Mouse (Mus musculus) limb, embryonic 14.5 days (tissue): Measurements from ENCODE around the gene Cd164. TPM values are rescaled to one million over a fixed set of nuclear protein-coding genes. Genes with fewer than 3 reads are reported as not detected.
A peak's percentile ranks its signal among the peaks of the same experiment; 100 is the strongest.
"Not testable (repeated sequence)": the region's sequence is repeated elsewhere in the genome, so short reads cannot be mapped to it uniquely, and the experiment has no call there.

Experiments
- ATAC-seq: fragments of 200-750 bp; cut with Nextera tagmentation; 2 replicates; pipeline ENCODE4 v1.8.0; 2017; ENCODE audit warnings: low read depth, moderate number of reproducible peaks, moderate TSS enrichment; ENCODE audit not compliant: low FRiP score
- DNase-seq: peaks from one replicate; pipeline ENCODE4 v3.0.0-alpha.2; 2015; ENCODE audit warnings: low spot score
- H3K27ac ChIP-seq: fragments of 300-500 bp; sonication (generic); replicated peaks from 2 replicates; pipeline ENCODE4 v1.5.1; 2014; ENCODE audit warnings: low read depth, mild to moderate bottlenecking, low read length, moderate library complexity, mixed read lengths
- H3K27me3 ChIP-seq: fragments of 300-500 bp; sonication (generic); 2 replicates; pipeline ENCODE4 v1.6.1; 2014; ENCODE audit warnings: low read length, mixed read lengths; ENCODE audit not compliant: control insufficient read depth, insufficient read depth
- H3K36me3 ChIP-seq: fragments of 300-500 bp; sonication (generic); 2 replicates; pipeline ENCODE4 v1.6.1; 2014; ENCODE audit warnings: mild to moderate bottlenecking, low read length, moderate library complexity, mixed read lengths; ENCODE audit not compliant: control insufficient read depth, insufficient read depth
- H3K4me1 ChIP-seq: fragments of 300-500 bp; sonication (generic); 2 replicates; pipeline ENCODE4 v1.6.1; 2014; ENCODE audit warnings: antibody characterized with exemption, low read length, mixed read lengths; ENCODE audit not compliant: control insufficient read depth, insufficient read depth
- H3K4me2 ChIP-seq: fragments of 300-500 bp; sonication (generic); replicated peaks from 2 replicates; pipeline ENCODE4 v1.6.1; 2014; ENCODE audit warnings: low read depth, mild to moderate bottlenecking, low read length, moderate library complexity; ENCODE audit not compliant: severe bottlenecking
- H3K4me3 ChIP-seq: fragments of 300-500 bp; sonication (generic); replicated peaks from 2 replicates; pipeline ENCODE4 v1.5.1; 2014; ENCODE audit warnings: low read length
- H3K9ac ChIP-seq: fragments of 300-500 bp; sonication (generic); 2 replicates; pipeline ENCODE4 v1.6.1; 2014; ENCODE audit warnings: mild to moderate bottlenecking, low read depth, low read length, moderate library complexity; ENCODE audit not compliant: severe bottlenecking
- H3K9me3 ChIP-seq: fragments of 300-500 bp; sonication (generic); 2 replicates; pipeline ENCODE4 v1.6.1; 2016; ENCODE audit warnings: low read length; ENCODE audit not compliant: control insufficient read depth
- POLR2A ChIP-seq: fragments of 200-500 bp; IDR thresholded peaks from 2 replicates; pipeline ENCODE4 v1.8.0; 2012; ENCODE audit warnings: inconsistent platforms, mild to moderate bottlenecking, moderate library complexity, borderline replicate concordance; ENCODE audit not compliant: insufficient read depth, insufficient read length; ENCODE audit errors: extremely low read depth
- WGBS: fragments of 180-500 bp; shearing (Covaris S2); extraction: QIAGEN DNeasy Blood & Tissue Kit; methylation state at CpG from one replicate; pipeline ENCODE4 v1.1.7; 2014; 5-methylcytosine and 5-hydroxymethylcytosine counted together
- polyA plus RNA-seq, 2 experiments: library from polyadenylated mRNA; depleted of rRNA in 1 of 2; stranded (reverse) in 1 of 2; unstranded in 1 of 2; fragments of >200 nt; fragmentation: Nextera tagmentation in 1 of 2; extraction: Ambion mirVana in 1 of 2; gene quantifications; 2 replicates each; pipeline versions ENCODE4 v1.2.1 to v1.2.3; 2012 to 2014

Gene Cd164
- polyA plus RNA-seq, 2 experiments: 160 to 209 TPM

- no peaks in the 10 kb centered on the region for H3K27me3 ChIP-seq
- no peaks in the 10 kb centered on the region for H3K4me1 ChIP-seq
- H3K36me3 ChIP-seq: no peaks in the 10 kb centered on the region
- DNase-seq (no peak), ATAC-seq (no peak)
- 75% methylated on average over 1 of the region's 1 CpGs for WGBS
- no peak for TF ChIP-seq POLR2A
- no peak overlapping the region for H3K9ac ChIP-seq
- no peak overlapping the region for H3K27ac ChIP-seq
- H3K9me3 ChIP-seq: no peaks in the 10 kb centered on the region
- no peak overlapping the region for H3K4me2 ChIP-seq
- H3K4me3 ChIP-seq: no peak overlapping the region
Measured at GRCm38 (mm10) chr10:41504996-41505395, 14.2 kb upstream of the Cd164 start.

DNA sequence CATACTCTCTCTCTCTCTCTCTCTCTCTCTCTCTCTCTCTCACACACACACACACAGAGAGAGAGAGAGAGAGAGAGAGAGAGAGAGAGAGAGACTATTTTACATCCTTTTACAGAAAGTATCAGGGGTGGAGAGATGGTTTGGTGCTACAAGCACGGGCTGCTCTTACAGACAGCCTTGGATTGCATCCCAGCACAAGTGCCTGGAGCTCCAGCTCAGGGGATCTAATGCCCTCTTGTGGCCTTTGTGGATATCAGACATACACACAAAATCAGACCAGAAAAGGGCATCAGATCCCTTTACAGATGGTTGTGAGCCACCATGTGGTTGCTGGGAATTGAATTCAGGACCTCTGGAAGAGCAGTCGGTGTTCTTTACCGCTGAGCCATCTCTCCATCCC, 13.8 kb upstream of the Cd164 start:
- DNase-seq: peak; percentile 80
- not testable (repeated sequence) for H3K36me3 ChIP-seq, ATAC-seq, H3K27me3 ChIP-seq, H3K4me2 ChIP-seq, H3K9ac ChIP-seq, H3K4me1 ChIP-seq, H3K27ac ChIP-seq, H3K9me3 ChIP-seq, H3K4me3 ChIP-seq
- 12% methylated on average over 3 of the region's 3 CpGs for WGBS

DNA sequence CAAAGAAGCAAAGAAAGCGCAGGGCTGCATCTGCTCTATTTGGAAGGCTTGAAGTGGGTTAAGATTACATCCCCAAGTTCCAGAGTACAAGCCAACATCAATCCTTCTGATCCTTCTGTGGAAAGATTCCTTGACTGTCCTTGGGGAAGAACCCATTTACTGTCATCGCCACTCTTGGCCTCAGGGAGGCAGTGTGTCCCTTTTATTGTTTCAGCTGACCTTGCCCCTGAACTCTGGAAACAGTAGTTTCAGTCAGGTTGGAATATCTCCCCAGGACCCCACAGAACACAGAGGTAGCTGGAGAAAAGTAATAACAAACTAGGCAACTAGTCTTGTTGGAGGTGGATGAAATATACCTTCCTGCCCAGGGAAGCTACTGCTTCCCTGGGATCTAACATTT, 10.1 kb upstream of the Cd164 start:
- no peaks in the 10 kb centered on the region for H3K4me1 ChIP-seq
- no peak for TF ChIP-seq POLR2A
- H3K9ac ChIP-seq: no peak overlapping the region
- no peaks in the 10 kb centered on the region for H3K9me3 ChIP-seq
- no peaks in the 10 kb centered on the region for H3K27me3 ChIP-seq
- no peak overlapping the region for H3K4me3 ChIP-seq
- no peak for ATAC-seq
- H3K27ac ChIP-seq: no peak overlapping the region
- WGBS: 38% methylated on average over 2 of the region's 2 CpGs
- no peaks in the 10 kb centered on the region for H3K36me3 ChIP-seq
- H3K4me2 ChIP-seq: no peak overlapping the region
- DNase-seq: no peak

GRCm38 (mm10) chr10:41514301-41514700, 4.9 kb upstream of the Cd164 start:
- H3K27me3 ChIP-seq: no peaks in the 10 kb centered on the region
- no peak for TF ChIP-seq POLR2A

DNA sequence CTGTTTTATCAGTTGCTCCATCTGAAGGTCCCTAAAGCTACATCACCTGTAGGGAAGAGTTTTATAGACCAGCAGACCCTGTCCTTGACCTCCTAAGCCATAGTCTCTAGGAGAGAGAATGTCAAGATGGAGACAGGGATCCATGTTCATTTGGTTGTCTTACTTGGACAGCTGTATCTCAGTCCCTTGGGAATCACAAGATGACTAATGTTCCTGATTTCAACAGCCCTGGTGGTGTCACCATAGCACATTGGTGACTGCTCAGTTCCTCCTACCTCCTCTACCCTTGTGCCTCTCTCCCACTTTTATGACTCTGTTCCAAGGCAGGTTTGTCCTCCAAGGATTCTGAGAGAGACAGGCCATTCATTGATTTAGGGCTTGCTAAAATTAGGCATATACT, 4.3 kb upstream of the Cd164 start:
- Histone ChIP-seq H3K4me3 (no peak overlapping the region), H3K9me3 (no peaks in the 10 kb centered on the region), H3K27ac (no peak overlapping the region), H3K4me2 (no peak overlapping the region), H3K27me3 (no peaks in the 10 kb centered on the region), H3K9ac (no peak overlapping the region), H3K4me1 (no peaks in the 10 kb centered on the region), H3K36me3 (no peaks in the 10 kb centered on the region)
- TF ChIP-seq POLR2A: no peak
- ATAC-seq: no peak
- no peak for DNase-seq

More at GRCm38 (mm10) chr10:41514301-41514700, 4.9 kb upstream of the Cd164 start:
- Histone ChIP-seq H3K9me3 (no peaks in the 10 kb centered on the region), H3K4me1 (no peaks in the 10 kb centered on the region), H3K4me3 (no peak overlapping the region), H3K27ac (no peak overlapping the region), H3K9ac (no peak overlapping the region), H3K36me3 (no peaks in the 10 kb centered on the region), H3K4me2 (no peak overlapping the region)
- 69% methylated on average over 4 of the region's 4 CpGs for WGBS
- DNase-seq (no peak), ATAC-seq (no peak)

GRCm38 (mm10) chr10:41518508-41518980, 670 bp upstream of the Cd164 start:
- no peaks in the 10 kb centered on the region for H3K9me3 ChIP-seq
- no peaks in the 10 kb centered on the region for H3K27me3 ChIP-seq
- peak overlapping the region; percentile 96 for H3K4me3 ChIP-seq
- peak overlapping the region; percentile 93 for H3K9ac ChIP-seq
- ATAC-seq (peak; percentile 32), DNase-seq (peak; percentile 77)
- WGBS: 1% methylated on average over 23 of the region's 23 CpGs
- H3K27ac ChIP-seq: peak overlapping the region; percentile 98
- TF ChIP-seq POLR2A: no peak
- peak overlapping the region; percentile 69 for H3K4me2 ChIP-seq
- H3K36me3 ChIP-seq: peaks cover 7% of the 10 kb centered on the region; the same call in 1 of the 2 replicates
- peaks cover 26% of the 10 kb centered on the region for H3K4me1 ChIP-seq
